Mouse (Mus musculus) thymus, adult 2 months (tissue): ENCODE data around the gene Galnt17.

Experiments used
- CTCF ChIP-seq: fragments of 200-500 bp; IDR thresholded peaks from 2 replicates; pipeline ENCODE4 v1.5.1; 2012; ENCODE audit warnings: mild to moderate bottlenecking, control low read depth, low read length, moderate library complexity, borderline replicate concordance; ENCODE audit not compliant: control insufficient read depth, poor library complexity, insufficient read depth; ENCODE audit errors: extremely low read depth
- POLR2A ChIP-seq: fragments of 200-500 bp; IDR thresholded peaks from 2 replicates; pipeline ENCODE4 v1.6.1; 2012; ENCODE audit warnings: mild to moderate bottlenecking, low read length, control low read depth, moderate library complexity; ENCODE audit not compliant: control insufficient read depth, poor library complexity, insufficient read depth; ENCODE audit errors: extremely low read depth

DNA sequence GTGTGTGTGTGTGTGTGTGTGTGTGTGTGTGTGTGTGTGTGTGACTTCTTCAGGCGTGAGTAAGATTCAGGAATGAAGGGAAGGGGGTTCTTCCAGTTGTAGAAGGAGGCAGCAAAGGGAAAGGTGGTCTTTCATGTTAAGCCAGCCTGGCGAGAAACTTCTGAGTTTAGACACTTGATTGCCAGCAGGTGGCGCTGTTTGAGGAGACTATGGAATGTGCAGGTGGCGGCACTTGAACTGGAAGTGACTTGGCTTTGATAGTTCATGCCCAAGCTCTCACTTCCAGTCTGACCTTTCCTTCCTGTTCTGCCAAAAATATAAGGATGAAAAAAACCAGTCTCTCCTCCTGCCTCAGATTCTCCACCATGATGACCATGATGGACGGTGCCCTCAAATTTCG, 298.8 kb downstream of the Galnt17 start:
- TF ChIP-seq CTCF, result no peak
- TF ChIP-seq POLR2A, result no peak
